Mouse (Mus musculus) stomach, postnatal 0 days (tissue): ENCODE results near the gene Rbms2. TPM values are rescaled to one million over a fixed set of nuclear protein-coding genes. Genes with fewer than 3 reads are reported as not detected.

ENCODE experiments used
- ATAC-seq: fragments of 200-750 bp; cut with Nextera tagmentation; 2 replicates; pipeline ENCODE4 v1.8.0; 2017; ENCODE audit not compliant: low FRiP score, low TSS enrichment
- DNase-seq: peaks from one replicate; pipeline ENCODE4 v3.0.0-alpha.2; 2016; ENCODE audit warnings: low spot score
- H3K27ac ChIP-seq: fragments of 300-500 bp; sonication (generic); replicated peaks from 2 replicates; pipeline ENCODE4 v1.5.1; 2014; ENCODE audit warnings: mild to moderate bottlenecking, control low read depth
- H3K27me3 ChIP-seq: fragments of 300-500 bp; sonication (generic); 2 replicates; pipeline ENCODE4 v1.6.1; 2014; ENCODE audit warnings: low read length; ENCODE audit not compliant: control insufficient read depth, insufficient read depth
- H3K36me3 ChIP-seq: fragments of 300-500 bp; sonication (generic); 2 replicates; pipeline ENCODE4 v1.6.1; 2014; ENCODE audit warnings: low read length, mixed read lengths; ENCODE audit not compliant: control insufficient read depth, insufficient read depth
- H3K4me1 ChIP-seq: fragments of 300-500 bp; sonication (generic); replicated peaks from 2 replicates; pipeline ENCODE4 v1.6.1; 2014; ENCODE audit warnings: antibody characterized with exemption; ENCODE audit not compliant: control insufficient read depth, insufficient read depth
- H3K4me2 ChIP-seq: fragments of 300-500 bp; sonication (generic); replicated peaks from 2 replicates; pipeline ENCODE4 v1.6.1; 2014; ENCODE audit warnings: low read depth, mild to moderate bottlenecking, control low read depth, moderate library complexity
- H3K4me3 ChIP-seq: fragments of 300-500 bp; sonication (generic); 2 replicates; pipeline ENCODE4 v1.5.1; 2014; ENCODE audit warnings: low read depth, low read length, control low read depth
- H3K9ac ChIP-seq: fragments of 300-500 bp; sonication (generic); 2 replicates; pipeline ENCODE4 v1.6.1; 2014; ENCODE audit warnings: mild to moderate bottlenecking, low read length, control low read depth, mixed read lengths
- H3K9me3 ChIP-seq: fragments of 300-500 bp; sonication (generic); 2 replicates; pipeline ENCODE4 v1.6.1; 2016; ENCODE audit warnings: low read length; ENCODE audit not compliant: control insufficient read depth
- CTCF ChIP-seq: IDR thresholded peaks from 2 replicates; pipeline ENCODE4 v1.5.1; 2016; ENCODE audit warnings: antibody characterized with exemption, low read depth, mild to moderate bottlenecking, moderate library complexity
- EP300 ChIP-seq: optimal IDR thresholded peaks from 2 replicates; pipeline ENCODE3; 2016; ENCODE audit warnings: antibody characterized with exemption
- WGBS: fragments of 180-500 bp; shearing (Covaris S2); extraction: QIAGEN DNeasy Blood & Tissue Kit; methylation state at CpG from one replicate; pipeline ENCODE4 v1.1.7; 2014; 5-methylcytosine and 5-hydroxymethylcytosine counted together
- polyA plus RNA-seq: library from polyadenylated mRNA; unstranded; fragments of >200 nt; fragmentation: Nextera tagmentation; extraction: Ambion mirVana; gene quantifications from 2 replicates; pipeline ENCODE4 v1.2.1, GENCODE M21; 2015

Rbms2 gene
- polyA plus RNA-seq, 1 experiment from 2014 or later: 15.5 TPM

DNA sequence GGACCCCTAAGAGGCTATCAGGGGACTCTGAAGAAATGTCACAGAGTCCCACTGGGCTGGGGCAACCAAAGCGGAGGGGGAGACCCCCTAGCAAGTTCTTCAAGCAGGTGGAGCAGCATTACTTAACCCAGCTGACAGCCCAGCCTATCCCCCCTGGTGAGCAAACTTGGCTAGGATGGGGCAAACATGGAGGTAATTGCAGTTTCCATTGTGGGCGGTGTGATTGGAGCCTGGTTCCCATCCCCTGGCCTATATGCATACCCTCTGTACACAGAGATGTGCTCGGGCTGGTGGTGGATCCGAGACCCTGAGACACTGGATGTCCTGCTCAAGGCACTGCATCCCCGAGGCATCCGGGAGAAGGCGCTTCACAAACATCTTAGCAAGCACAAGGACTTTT lies 56.3 kb downstream of the Rbms2 start:
- no peaks in the 10 kb centered on the region for H3K4me1 ChIP-seq
- ATAC-seq (no peak), DNase-seq (no peak)
- no peak overlapping the region for H3K4me2 ChIP-seq
- 92% methylated on average over 7 of the region's 7 CpGs for WGBS
- no peaks in the 10 kb centered on the region for H3K27me3 ChIP-seq
- no peak overlapping the region for H3K4me3 ChIP-seq
- no peak for TF ChIP-seq CTCF
- no peak for TF ChIP-seq EP300
- no peaks in the 10 kb centered on the region for H3K9me3 ChIP-seq
- H3K27ac ChIP-seq: no peak overlapping the region
- peaks cover 62% of the 10 kb centered on the region for H3K36me3 ChIP-seq
- no peak overlapping the region for H3K9ac ChIP-seq

DNA sequence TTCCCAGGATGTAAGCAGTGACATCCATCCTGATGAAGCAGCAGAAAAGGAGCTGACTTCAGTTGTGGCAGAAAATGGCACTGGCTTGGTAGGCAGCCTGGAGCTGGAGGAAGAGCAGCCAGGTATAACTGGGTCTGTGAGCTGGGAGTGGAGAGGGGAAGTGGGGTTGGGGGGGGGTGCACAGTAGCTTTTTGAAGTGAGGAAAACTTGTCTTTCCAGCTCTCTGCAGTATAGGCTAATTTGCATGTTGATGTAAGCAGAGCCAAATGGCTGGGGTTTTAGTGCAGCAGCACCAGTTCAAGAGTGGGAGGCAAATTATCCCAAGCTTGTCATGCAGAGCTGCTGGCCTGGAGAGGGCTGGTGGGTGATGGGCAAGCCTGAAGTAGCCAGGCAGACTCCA lies 68.9 kb downstream of the Rbms2 start:
- ATAC-seq: no peak
- H3K9me3 ChIP-seq: no peaks in the 10 kb centered on the region
- H3K9ac ChIP-seq: no peak overlapping the region
- no peaks in the 10 kb centered on the region for H3K4me1 ChIP-seq
- no peaks in the 10 kb centered on the region for H3K27me3 ChIP-seq
- no peak overlapping the region for H3K4me2 ChIP-seq
- TF ChIP-seq CTCF (no peak), EP300 (no peak)
- peaks cover 43% of the 10 kb centered on the region for H3K36me3 ChIP-seq
- H3K27ac ChIP-seq: no peak overlapping the region
- no peak overlapping the region for H3K4me3 ChIP-seq
- DNase-seq: no peak

DNA sequence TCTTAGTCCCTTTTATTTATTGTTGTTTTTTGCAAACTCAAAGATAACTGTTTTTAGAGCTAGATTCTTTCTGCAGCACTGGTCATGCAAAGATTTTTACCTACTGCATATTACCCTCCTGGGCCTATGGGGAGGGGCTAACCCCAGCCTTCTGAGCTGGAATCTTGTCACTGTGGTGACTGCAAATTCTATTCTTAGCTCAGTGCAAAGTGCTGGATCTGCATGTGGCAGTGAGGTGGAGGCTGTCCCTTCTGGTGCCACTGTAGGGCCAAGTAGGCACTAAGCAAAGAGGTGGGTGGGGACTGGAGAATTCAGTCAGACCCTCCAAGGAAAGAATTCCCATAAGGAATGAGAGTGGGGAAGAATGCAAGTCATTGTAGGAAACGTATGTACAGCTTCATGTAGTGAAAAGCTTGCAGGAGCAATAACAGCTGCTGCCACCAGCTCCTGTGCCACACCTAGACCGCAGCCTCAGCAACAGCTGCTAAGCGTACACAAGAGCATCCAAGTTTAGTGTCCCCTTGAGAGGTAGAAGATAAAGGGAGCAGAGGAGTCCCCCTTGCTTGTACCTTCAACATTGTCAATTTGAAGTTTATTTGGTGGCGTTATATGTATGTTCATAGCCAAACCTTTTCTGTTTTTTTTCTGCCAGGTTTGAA lies 69.9 kb downstream of the Rbms2 start:
- no peak overlapping the region for H3K4me3 ChIP-seq
- 86% methylated on average over 4 of the region's 4 CpGs for WGBS
- no peak overlapping the region for H3K4me2 ChIP-seq
- H3K4me1 ChIP-seq: no peaks in the 10 kb centered on the region
- H3K36me3 ChIP-seq: peaks cover 34% of the 10 kb centered on the region
- no peak overlapping the region for H3K9ac ChIP-seq
- H3K27ac ChIP-seq: no peak overlapping the region
- H3K9me3 ChIP-seq: no peaks in the 10 kb centered on the region
- DNase-seq: no peak
- H3K27me3 ChIP-seq: no peaks in the 10 kb centered on the region
- TF ChIP-seq EP300 (no peak), CTCF (no peak)
- no peak for ATAC-seq

DNA sequence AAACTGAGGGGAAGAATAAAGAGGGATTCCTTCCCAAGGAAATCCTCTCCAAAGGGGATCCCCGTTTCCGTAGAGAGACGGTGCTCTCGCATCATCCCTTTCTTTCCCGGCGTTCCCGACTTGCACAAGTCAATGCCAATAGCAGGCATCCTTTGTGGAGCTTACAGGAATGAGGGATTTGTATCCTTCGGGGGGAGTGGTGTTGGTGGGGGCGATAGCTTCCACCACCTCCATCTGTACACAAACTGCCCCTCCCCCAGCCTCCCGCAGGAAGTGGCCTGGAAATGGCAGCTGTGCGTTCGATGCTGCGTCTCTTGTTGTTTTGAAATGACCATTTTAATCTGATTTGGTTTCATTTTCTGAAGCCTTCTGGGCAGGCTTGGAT lies 82.5 kb downstream of the Rbms2 start:
- Histone ChIP-seq H3K4me1 (no peaks in the 10 kb centered on the region; the same call in none of the 2 replicates), H3K9ac (peak overlapping the region; percentile 94), H3K9me3 (no peaks in the 10 kb centered on the region), H3K27ac (peak overlapping the region; percentile 89), H3K4me3 (peak overlapping the region; percentile 97), H3K4me2 (peak overlapping the region; percentile 77), H3K36me3 (no peaks in the 10 kb centered on the region), H3K27me3 (no peaks in the 10 kb centered on the region)
- DNase-seq: peak; percentile 62
- WGBS: 0% methylated on average over 13 of the region's 13 CpGs
- TF ChIP-seq EP300 (no peak), CTCF (no peak)
- ATAC-seq: no peak

DNA sequence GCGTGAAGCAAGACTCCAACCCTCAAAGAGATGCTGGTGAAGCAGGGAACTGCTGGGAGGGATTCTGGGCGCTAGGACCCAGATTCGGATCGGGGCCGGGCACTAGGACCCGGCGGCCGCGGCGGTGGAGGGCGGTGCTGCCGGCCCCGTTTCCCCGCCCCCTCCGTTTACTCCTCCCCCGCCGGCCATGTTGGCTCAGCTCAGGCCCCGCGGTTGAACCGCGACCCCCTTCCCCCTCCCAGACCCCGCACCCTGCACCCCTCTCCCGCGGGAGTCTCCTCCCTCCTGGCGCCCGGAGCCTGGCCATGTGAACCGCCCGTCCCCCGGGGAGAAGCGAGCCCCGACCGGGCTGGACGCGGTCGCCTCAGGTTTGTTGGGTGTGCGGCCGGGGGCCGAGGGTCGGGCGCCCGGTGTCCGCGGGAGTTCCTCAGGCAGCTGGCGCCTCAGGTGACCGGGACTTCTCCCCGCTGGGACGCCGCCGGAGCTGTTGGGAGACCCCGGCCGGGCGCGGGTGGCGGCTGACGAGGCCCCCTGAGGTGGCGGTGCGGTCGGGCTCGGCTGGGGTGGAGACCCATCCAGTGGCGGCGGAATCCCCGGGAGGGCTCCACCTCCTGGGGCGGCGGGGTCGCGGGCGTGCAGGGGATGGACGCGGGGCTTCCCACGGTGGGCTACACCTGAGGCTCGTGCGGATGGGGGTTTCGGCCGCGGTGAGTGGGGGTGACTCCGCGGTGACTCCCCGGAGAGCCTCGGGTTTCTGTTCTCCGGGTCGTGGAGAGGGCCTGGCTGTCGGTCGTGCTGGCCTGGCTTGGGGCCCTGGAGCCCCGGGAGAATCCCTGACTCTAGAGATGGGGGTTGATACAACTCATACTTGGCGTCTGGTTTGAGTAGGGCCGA lies 83.2 kb downstream of the Rbms2 start:
- H3K4me2 ChIP-seq: peak overlapping the region; percentile 77
- TF ChIP-seq EP300 (no peak), CTCF (peak; percentile 38)

DNA sequence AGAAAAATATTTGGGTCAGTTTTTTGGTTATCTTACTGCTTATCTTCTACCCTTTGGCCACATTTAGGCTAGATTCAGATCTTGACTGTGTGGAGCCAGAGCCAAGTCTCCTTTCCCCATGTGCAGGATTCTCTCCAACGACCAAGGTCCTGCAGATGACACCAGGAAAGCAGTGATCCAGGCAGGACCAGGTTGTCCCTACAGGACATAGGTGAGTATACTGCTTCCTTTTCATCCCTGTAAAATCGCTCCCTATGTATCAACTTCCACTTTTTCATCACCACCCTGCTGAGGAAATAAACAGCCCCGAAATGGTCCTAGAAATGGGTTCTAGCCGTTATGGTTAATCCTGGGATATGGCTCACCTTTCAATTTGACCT lies 83.8 kb downstream of the Rbms2 start:
- no peaks in the 10 kb centered on the region for H3K36me3 ChIP-seq
- ATAC-seq (no peak), DNase-seq (no peak)
- H3K4me1 ChIP-seq: no peaks in the 10 kb centered on the region; the same call in none of the 2 replicates
- H3K4me2 ChIP-seq: peak overlapping the region; percentile 38
- H3K9ac ChIP-seq: no peak overlapping the region; the same call in 1 of the 2 replicates
- peak overlapping the region; percentile 97; the same call in 1 of the 2 replicates for H3K4me3 ChIP-seq
- peak overlapping the region; percentile 89; the same call in 1 of the 2 replicates for H3K27ac ChIP-seq
- WGBS: 21% methylated on average over 4 of the region's 4 CpGs
- H3K27me3 ChIP-seq: no peaks in the 10 kb centered on the region
- TF ChIP-seq CTCF (no peak), EP300 (no peak)
- H3K9me3 ChIP-seq: no peaks in the 10 kb centered on the region

More for the DNA sequence above, 83.2 kb downstream of the Rbms2 start:
- peak overlapping the region; percentile 97 for H3K4me3 ChIP-seq
- ATAC-seq (peak; percentile 77), DNase-seq (peak; percentile 92)
- H3K27me3 ChIP-seq: no peaks in the 10 kb centered on the region
- WGBS: 1% methylated on average over 67 of the region's 86 CpGs
- no peaks in the 10 kb centered on the region for H3K36me3 ChIP-seq
- no peaks in the 10 kb centered on the region for H3K9me3 ChIP-seq
- peak overlapping the region; percentile 94 for H3K9ac ChIP-seq
- no peaks in the 10 kb centered on the region; the same call in none of the 2 replicates for H3K4me1 ChIP-seq
- H3K27ac ChIP-seq: peak overlapping the region; percentile 89
